Mouse (Mus musculus) induced T-regulatory cell, adult 2 months (primary cell): ENCODE results near the gene Tcirg1.

Experiments used
- DNase-seq: peaks from one replicate; pipeline ENCODE4 v3.0.0-alpha.2; 2012; ENCODE audit warnings: low read depth

Tcirg1 gene

GRCm38 (mm10) chr19:3850847-3851469, 56.0 kb downstream of the Tcirg1 start:
- DNase-seq, result no peak

GRCm38 (mm10) chr19:3850076-3850475, 56.9 kb downstream of the Tcirg1 start:
- DNase-seq, result no peak

- no peak for DNase-seq
Measured at GRCm38 (mm10) chr19:3849251-3849650, 57.7 kb downstream of the Tcirg1 start.

GRCm38 (mm10) chr19:3848207-3848808, 58.6 kb downstream of the Tcirg1 start:
- DNase-seq, result no peak

GRCm38 (mm10) chr19:3847711-3848110, 59.2 kb downstream of the Tcirg1 start:
- no peak for DNase-seq

GRCm38 (mm10) chr19:3846676-3847604, 60.0 kb downstream of the Tcirg1 start:
- no peak for DNase-seq
